Mouse (Mus musculus): ENCODE results near the gene Mlkl. TPM values are rescaled to one million over a fixed set of nuclear protein-coding genes. Genes with fewer than 3 reads are reported as not detected.

Mlkl gene
- 1.9 TPM for polyA plus RNA-seq (2017; shearing (Covaris generic))

DNA sequence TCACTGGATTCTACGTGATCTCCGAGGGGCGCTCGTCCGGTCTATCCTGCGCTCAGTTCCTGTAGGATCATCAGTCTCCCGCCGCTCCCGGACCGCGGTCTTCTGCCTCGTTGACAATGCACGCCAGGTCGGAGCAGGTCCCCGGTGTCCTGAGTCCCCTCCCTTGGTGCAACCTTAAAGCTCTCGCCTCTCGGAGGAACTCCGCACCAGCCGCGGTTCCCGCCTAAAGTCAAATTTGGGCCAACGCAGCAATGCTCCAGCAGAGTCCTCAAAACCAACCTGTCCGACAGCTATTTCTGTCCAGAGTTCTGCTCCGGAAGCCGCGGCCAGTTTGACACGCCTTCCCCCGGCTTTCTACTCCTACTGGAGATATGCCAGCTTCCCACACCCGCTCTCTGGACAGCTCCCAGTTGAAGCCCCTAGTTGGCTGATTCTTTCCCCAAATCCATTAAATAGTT, at the start of gene Mlkl:
Mlkl (minus strand) TSS at position 288 of the 458 bp plus-strand sequence.

GRCm38 (mm10) chr8:111299821-111300568, 38.0 kb downstream of the Mlkl start, which contains the start of gene Rfwd3:
Gene Rfwd3 (minus strand): TSS chr8:111300222.

Other genes with a start within 250 kb of the Mlkl start
- gene Clec18a, start 245.8 kb downstream of the Mlkl start, polyA plus RNA-seq (2017; shearing (Covaris generic)) = not detected
- gene Pdpr, start 243.5 kb downstream of the Mlkl start, polyA plus RNA-seq (2017; shearing (Covaris generic)) = 16.1 TPM
- gene Glg1, start 79.0 kb downstream of the Mlkl start, polyA plus RNA-seq (2017; shearing (Covaris generic)) = 87.0 TPM
- 28.4 TPM for gene Rfwd3, start 38.0 kb downstream of the Mlkl start, polyA plus RNA-seq (2017; shearing (Covaris generic))
- not detected for gene Fa2h, start 55.6 kb upstream of the Mlkl start, polyA plus RNA-seq (2017; shearing (Covaris generic))
- 3.3 TPM for gene Wdr59, start 183.9 kb upstream of the Mlkl start, polyA plus RNA-seq (2017; shearing (Covaris generic))
- gene Znrf1, start 197.9 kb upstream of the Mlkl start, polyA plus RNA-seq (2017; shearing (Covaris generic)) = 183 TPM